Mouse (Mus musculus) hindlimb bud, embryonic 11.5 days (tissue): ENCODE results near the gene Zbtb8b.

Experiments used
- DNase-seq: peaks from one replicate; pipeline ENCODE4 v3.0.0-alpha.2; 2012; ENCODE audit warnings: low read depth, low spot score; ENCODE audit errors: extremely low spot score

The Zbtb8b gene

DNA sequence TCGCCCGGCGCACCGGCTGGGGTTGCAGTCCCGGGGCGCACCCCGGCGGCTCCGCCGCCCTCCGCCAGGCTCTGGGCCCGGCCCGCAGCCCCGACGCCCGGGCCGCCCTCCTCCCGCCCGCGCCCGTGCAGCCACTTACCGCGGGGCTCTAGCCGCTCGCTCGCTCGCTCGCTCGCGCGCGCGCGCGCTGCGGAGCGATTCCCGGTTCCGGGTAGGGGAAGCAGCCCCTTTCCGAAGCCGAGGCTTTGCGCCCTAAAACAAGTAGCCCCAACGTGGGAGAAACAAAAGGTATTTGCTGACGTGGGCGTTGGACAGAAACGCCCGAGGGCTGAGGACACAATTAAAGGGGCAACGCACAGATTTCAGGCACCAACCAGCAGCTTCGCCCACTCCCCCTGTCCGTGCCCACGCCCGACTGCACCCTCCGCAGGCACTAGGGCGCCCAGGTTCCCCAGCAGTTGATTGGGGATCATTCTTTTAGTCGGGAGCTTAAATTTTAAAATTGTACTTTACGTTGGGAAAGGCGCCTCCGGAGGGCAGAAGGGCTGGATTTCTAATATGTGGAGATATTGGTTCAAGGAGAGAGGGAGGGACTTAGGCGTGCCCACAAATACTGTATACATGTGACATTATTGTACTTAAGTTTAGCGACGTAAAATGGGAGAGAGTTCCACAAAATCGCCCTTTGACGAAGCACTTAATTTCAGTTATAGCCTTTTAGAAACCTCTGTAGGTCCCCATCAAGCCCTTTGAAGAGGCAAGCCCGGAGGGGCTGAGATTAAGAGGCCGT, 62.9 kb downstream of the Zbtb8b start, which contains the start of gene Zbtb8a:
TSS of gene Zbtb8a (minus strand) at position 516 of the 790 bp plus-strand sequence.
- DNase-seq, result no peak

DNA sequence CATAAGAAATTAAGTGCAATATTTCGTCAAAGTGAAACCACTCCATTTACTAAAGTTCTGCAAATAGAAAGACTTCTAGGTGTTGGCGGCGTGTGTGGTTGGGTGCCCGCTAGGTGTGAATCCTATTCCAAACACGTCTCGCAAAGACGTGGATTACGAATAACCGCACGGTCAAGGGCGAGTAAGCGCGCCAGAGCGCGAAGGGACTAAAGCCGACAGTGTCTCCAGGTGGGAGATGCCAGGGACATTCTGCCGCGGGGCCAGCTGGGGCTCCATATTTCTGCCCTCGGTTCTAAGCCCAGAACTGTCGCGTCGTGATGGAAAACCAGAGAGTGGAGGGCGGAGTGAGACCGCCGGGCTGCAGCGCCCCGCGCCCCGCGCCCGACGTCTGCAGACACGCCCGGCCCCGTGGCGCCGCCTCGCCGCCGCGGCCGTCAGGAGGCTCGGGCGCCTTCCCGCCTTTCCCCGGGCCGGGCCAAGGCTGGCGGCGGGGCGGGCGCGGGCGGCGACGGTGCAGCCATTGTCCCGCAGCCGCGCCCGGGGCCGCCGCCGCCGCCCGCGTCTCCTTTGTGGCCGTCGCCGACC, 63.6 kb downstream of the Zbtb8b start:
- no peak for DNase-seq

DNA sequence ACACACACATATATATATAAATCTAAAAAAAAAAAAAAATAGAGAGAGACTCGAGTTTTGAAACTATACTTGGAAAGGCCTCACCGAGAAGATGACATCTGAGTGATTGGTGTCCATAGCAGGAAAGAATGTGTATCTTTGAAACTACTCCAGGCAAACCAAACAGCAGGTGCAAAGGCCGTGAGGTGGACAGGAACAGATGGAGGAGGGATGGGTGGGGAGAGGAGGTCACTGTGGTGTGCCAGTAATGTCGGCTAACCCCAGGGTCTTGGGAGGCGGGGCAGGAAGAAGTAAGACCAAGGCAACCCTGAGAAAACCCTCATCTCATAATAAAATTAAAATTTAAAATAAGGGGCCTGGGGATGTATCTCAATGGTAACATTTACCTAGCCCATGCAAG, 64.8 kb downstream of the Zbtb8b start:
- DNase-seq, result no peak
